Mouse (Mus musculus) liver, embryonic 11.5 days (tissue): ENCODE results near the gene Celf3. TPM values are rescaled to one million over a fixed set of nuclear protein-coding genes. Genes with fewer than 3 reads are reported as not detected.

Experiments used
- ATAC-seq: fragments of 200-750 bp; cut with Nextera tagmentation; replicated peaks from 2 replicates; pipeline ENCODE4 v1.8.0; 2017; ENCODE audit warnings: moderate number of reproducible peaks, mild to moderate bottlenecking, moderate TSS enrichment, moderate library complexity; ENCODE audit not compliant: low FRiP score
- DNase-seq: peaks from one replicate; pipeline ENCODE4 v3.0.0-alpha.2; 2017; ENCODE audit warnings: low spot score
- H3K27ac ChIP-seq: fragments of 300-500 bp; sonication (generic); 2 replicates; pipeline ENCODE4 v1.5.1; 2014; ENCODE audit warnings: mild to moderate bottlenecking, low read depth, low read length, control low read depth
- H3K27me3 ChIP-seq: fragments of 300-500 bp; sonication (generic); replicated peaks from 2 replicates; pipeline ENCODE4 v1.6.1; 2014; ENCODE audit warnings: low read length, mixed read lengths; ENCODE audit not compliant: control insufficient read depth, insufficient read depth
- H3K36me3 ChIP-seq: fragments of 300-500 bp; sonication (generic); 2 replicates; pipeline ENCODE4 v1.6.1; 2014; ENCODE audit warnings: mild to moderate bottlenecking, low read length, moderate library complexity, mixed read lengths; ENCODE audit not compliant: control insufficient read depth, insufficient read depth
- H3K4me1 ChIP-seq: fragments of 300-500 bp; sonication (generic); replicated peaks from 2 replicates; pipeline ENCODE4 v1.6.1; 2014; ENCODE audit warnings: low read length, mixed read lengths; ENCODE audit not compliant: control insufficient read depth, insufficient read depth
- H3K4me2 ChIP-seq: fragments of 300-500 bp; sonication (generic); 2 replicates; pipeline ENCODE4 v1.6.1; 2014; ENCODE audit warnings: mild to moderate bottlenecking, control low read depth, moderate library complexity
- H3K4me3 ChIP-seq: fragments of 300-500 bp; sonication (generic); 2 replicates; pipeline ENCODE4 v1.5.1; 2014; ENCODE audit warnings: low read depth, low read length, control low read depth
- H3K9ac ChIP-seq: fragments of 300-500 bp; sonication (generic); 2 replicates; pipeline ENCODE4 v1.6.1; 2014; ENCODE audit warnings: low read depth, low read length, control low read depth
- H3K9me3 ChIP-seq: fragments of 300-500 bp; sonication (generic); 2 replicates; pipeline ENCODE4 v1.6.1; 2016; ENCODE audit warnings: low read length, inconsistent platforms, mixed read lengths; ENCODE audit not compliant: control insufficient read depth
- WGBS: fragments of 180-500 bp; shearing (Covaris S2); extraction: QIAGEN DNeasy Blood & Tissue Kit; methylation state at CpG from one replicate; pipeline ENCODE4 v1.1.7; 2014; 5-methylcytosine and 5-hydroxymethylcytosine counted together
- polyA plus RNA-seq: library from polyadenylated mRNA; unstranded; fragments of >200 nt; fragmentation: Nextera tagmentation; extraction: Ambion mirVana; gene quantifications from 2 replicates; pipeline ENCODE4 v1.2.1, GENCODE M21; 2014

Gene Celf3
- 2.9 and 3.8 TPM in 2 replicates for polyA plus RNA-seq

GRCm38 (mm10) chr3:94477981-94478422 is at the start of gene Celf3:
Celf3 (plus strand) TSS chr3:94478295.
- Histone ChIP-seq H3K9me3 (no peaks in the 10 kb centered on the region), H3K36me3 (no peaks in the 10 kb centered on the region), H3K4me2 (peak within 1 kb of the TSS; percentile 4), H3K4me1 (no peaks in the 10 kb centered on the region; the same call in 1 of the 2 replicates), H3K27me3 (peaks cover 36% of the 10 kb centered on the region), H3K4me3 (no peak within 1 kb of the TSS), H3K9ac (no peak within 1 kb of the TSS), H3K27ac (no peak within 1 kb of the TSS)
- peak; percentile 73 for ATAC-seq
- WGBS: 4% methylated on average over 13 of the region's 14 CpGs
- peak; percentile 42 for DNase-seq

GRCm38 (mm10) chr3:94430980-94431379 is 47.1 kb upstream of the Celf3 start:
- no peaks in the 10 kb centered on the region; the same call in 1 of the 2 replicates for H3K27me3 ChIP-seq
- no peak overlapping the region for H3K27ac ChIP-seq
- no peaks in the 10 kb centered on the region for H3K9me3 ChIP-seq
- H3K4me2 ChIP-seq: no peak overlapping the region
- no peak overlapping the region for H3K4me3 ChIP-seq
- H3K9ac ChIP-seq: no peak overlapping the region
- no peaks in the 10 kb centered on the region for H3K4me1 ChIP-seq
- no peaks in the 10 kb centered on the region for H3K36me3 ChIP-seq
- WGBS: 40% methylated on average over 2 of the region's 2 CpGs
- ATAC-seq (no peak), DNase-seq (no peak)

- H3K4me1 ChIP-seq: no peaks in the 10 kb centered on the region
- ATAC-seq (0 out of 2 replicates have a peak, but pooled peaks have one; percentile 36), DNase-seq (no peak)
- H3K9ac ChIP-seq: no peak overlapping the region
- H3K27ac ChIP-seq: no peak overlapping the region
- no peaks in the 10 kb centered on the region for H3K9me3 ChIP-seq
- no peak overlapping the region; the same call in 1 of the 2 replicates for H3K4me2 ChIP-seq
- H3K27me3 ChIP-seq: no peaks in the 10 kb centered on the region; the same call in 1 of the 2 replicates
- H3K4me3 ChIP-seq: no peak overlapping the region
- H3K36me3 ChIP-seq: no peaks in the 10 kb centered on the region
- 84% methylated on average over 2 of the region's 2 CpGs for WGBS
Measured at GRCm38 (mm10) chr3:94434305-94434704, 43.8 kb upstream of the Celf3 start.

- Histone ChIP-seq H3K4me2 (no peak overlapping the region), H3K27ac (no peak overlapping the region), H3K4me3 (no peak overlapping the region), H3K4me1 (no peaks in the 10 kb centered on the region), H3K36me3 (no peaks in the 10 kb centered on the region), H3K27me3 (no peaks in the 10 kb centered on the region), H3K9ac (no peak overlapping the region), H3K9me3 (no peaks in the 10 kb centered on the region)
- DNase-seq (no peak), ATAC-seq (no peak)
- WGBS: 76% methylated on average over 9 of the region's 9 CpGs
Measured at GRCm38 (mm10) chr3:94436420-94436819, 41.7 kb upstream of the Celf3 start.

- H3K36me3 ChIP-seq: peaks cover 9% of the 10 kb centered on the region
- WGBS: 39% methylated on average over 3 of the region's 3 CpGs
- H3K4me3 ChIP-seq: no peak overlapping the region
- DNase-seq (no peak), ATAC-seq (no peak)
- H3K27me3 ChIP-seq: no peaks in the 10 kb centered on the region
- H3K4me2 ChIP-seq: no peak overlapping the region
- no peak overlapping the region for H3K27ac ChIP-seq
- peaks cover 3% of the 10 kb centered on the region for H3K4me1 ChIP-seq
- no peak overlapping the region for H3K9ac ChIP-seq
- no peaks in the 10 kb centered on the region for H3K9me3 ChIP-seq
Measured at GRCm38 (mm10) chr3:94441182-94441581, 36.9 kb upstream of the Celf3 start.

- peak; percentile 97 for DNase-seq
- Histone ChIP-seq H3K36me3 (peaks cover 21% of the 10 kb centered on the region), H3K9me3 (no peaks in the 10 kb centered on the region), H3K4me2 (peak within 1 kb of the TSS; percentile 85), H3K27ac (peak within 1 kb of the TSS; percentile 71), H3K4me1 (peaks cover 3% of the 10 kb centered on the region), H3K9ac (peak within 1 kb of the TSS; percentile 96), H3K4me3 (peak within 1 kb of the TSS; percentile 96), H3K27me3 (no peaks in the 10 kb centered on the region)
- under 1% methylated on average over 39 of the region's 39 CpGs for WGBS
- peak; percentile 97 for ATAC-seq
Measured at GRCm38 (mm10) chr3:94442951-94443596, 35.0 kb upstream of the Celf3 start, which contains the start of gene Mrpl9. Mrpl9 (plus strand) TSS chr3:94443318.

GRCm38 (mm10) chr3:94443597-94443964 is 34.5 kb upstream of the Celf3 start, which contains the start of gene Oaz3:
Oaz3 (minus strand) TSS chr3:94443915.
- H3K27ac ChIP-seq: peak within 1 kb of the TSS; percentile 71
- H3K27me3 ChIP-seq: no peaks in the 10 kb centered on the region
- under 1% methylated on average over 24 of the region's 24 CpGs for WGBS
- H3K36me3 ChIP-seq: peaks cover 24% of the 10 kb centered on the region
- peak within 1 kb of the TSS; percentile 96 for H3K4me3 ChIP-seq
- H3K9ac ChIP-seq: peak within 1 kb of the TSS; percentile 96
- no peaks in the 10 kb centered on the region for H3K9me3 ChIP-seq
- ATAC-seq: peak; percentile 51
- DNase-seq: no peak
- peak within 1 kb of the TSS; percentile 85 for H3K4me2 ChIP-seq
- peaks cover 3% of the 10 kb centered on the region for H3K4me1 ChIP-seq

GRCm38 (mm10) chr3:94449377-94449776 is 28.7 kb upstream of the Celf3 start:
- H3K4me3 ChIP-seq: no peak overlapping the region
- no peak for ATAC-seq

GRCm38 (mm10) chr3:94456529-94457000 is 21.5 kb upstream of the Celf3 start:
- 4% methylated on average over 12 of the region's 12 CpGs for WGBS
- Histone ChIP-seq H3K9me3 (no peaks in the 10 kb centered on the region), H3K9ac (no peak overlapping the region), H3K4me3 (peak overlapping the region; percentile 32), H3K27me3 (no peaks in the 10 kb centered on the region), H3K27ac (no peak overlapping the region), H3K4me2 (peak overlapping the region; percentile 59), H3K36me3 (no peaks in the 10 kb centered on the region), H3K4me1 (no peaks in the 10 kb centered on the region)
- ATAC-seq (peak; percentile 78), DNase-seq (peak; percentile 80)

More at GRCm38 (mm10) chr3:94449377-94449776, 28.7 kb upstream of the Celf3 start:
- Histone ChIP-seq H3K9ac (no peak overlapping the region), H3K4me2 (no peak overlapping the region), H3K9me3 (no peaks in the 10 kb centered on the region), H3K27ac (no peak overlapping the region), H3K27me3 (no peaks in the 10 kb centered on the region), H3K4me1 (peaks cover under 1% of the 10 kb centered on the region), H3K36me3 (peaks cover 27% of the 10 kb centered on the region)
- WGBS: 93% methylated on average over 2 of the region's 2 CpGs
- DNase-seq: no peak
